Mouse (Mus musculus) megakaryocyte, embryonic 14.5 days (primary cell): ENCODE results near the gene Zfp710.

Source experiments
- FLI1 ChIP-seq: IDR thresholded peaks from 2 replicates; pipeline ENCODE4 v1.6.1; 2012; ENCODE audit warnings: low read length, inconsistent platforms, mixed read lengths
- GATA1 ChIP-seq: IDR thresholded peaks from 3 replicates; pipeline ENCODE4 v1.6.1; 2012; ENCODE audit warnings: mixed read lengths, low read length, inconsistent platforms, borderline replicate concordance

- no peak for TF ChIP-seq GATA1
- TF ChIP-seq FLI1 = no peak
These were observed 90.6 kb downstream of the Zfp710 start, which contains the start of gene Idh2 for GRCm38 (mm10) chr7:80115224-80115590.
